Mouse (Mus musculus): ENCODE measurements around the gene Fam149b. TPM values are rescaled to one million over a fixed set of nuclear protein-coding genes. Genes with fewer than 3 reads are reported as not detected.

Fam149b gene
- polyA plus RNA-seq, 1 experiment from 2014 or later, result 12.8 TPM

DNA sequence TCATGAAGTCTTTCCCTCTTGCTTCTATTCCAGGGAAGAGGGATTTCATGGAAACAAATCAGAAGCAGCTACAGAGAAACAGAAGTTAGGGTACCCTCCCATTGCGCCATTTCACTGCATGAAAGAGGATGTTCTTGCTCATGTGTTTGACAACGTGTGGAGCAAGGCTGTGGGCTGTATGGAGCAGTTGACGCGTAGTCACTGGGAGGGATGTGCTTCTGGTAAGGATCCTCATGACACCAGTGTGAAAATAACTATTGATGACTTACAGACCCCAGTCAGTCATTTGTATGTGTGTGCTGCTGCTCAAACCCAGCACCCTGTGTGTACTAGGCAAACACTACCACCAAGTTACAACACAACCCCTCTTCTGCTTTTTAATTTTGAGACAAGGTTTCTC is 15.3 kb downstream of the Fam149b start:
- no peak overlapping the region for H3K27ac ChIP-seq (ENCODE audit: low read depth, low read length)
- no peak for TF ChIP-seq CTCF (IDR thresholded peaks at IDR 0.05; ENCODE audit: low read depth)
- H3K9me3 ChIP-seq (ENCODE audit: control insufficient read depth), result no peaks in the 10 kb centered on the region
- peaks cover 78% of the 10 kb centered on the region for H3K36me3 ChIP-seq (ENCODE audit: control insufficient read depth, insufficient read depth)
- no peak for ATAC-seq
- no peak overlapping the region for H3K9ac ChIP-seq (ENCODE audit: low read depth, low read length)
- no peaks in the 10 kb centered on the region for H3K27me3 ChIP-seq (replicated peaks; ENCODE audit: control insufficient read depth, insufficient read depth, low read length)
- 88% methylated on average over 4 of the region's 4 CpGs for WGBS
- no peaks in the 10 kb centered on the region for H3K4me1 ChIP-seq (replicated peaks; ENCODE audit: control insufficient read depth, insufficient read depth, low read length)
- H3K4me2 ChIP-seq (replicated peaks; ENCODE audit: low read depth), result no peak overlapping the region
- no peak overlapping the region for H3K4me3 ChIP-seq (ENCODE audit: low read depth, low read length)

DNA sequence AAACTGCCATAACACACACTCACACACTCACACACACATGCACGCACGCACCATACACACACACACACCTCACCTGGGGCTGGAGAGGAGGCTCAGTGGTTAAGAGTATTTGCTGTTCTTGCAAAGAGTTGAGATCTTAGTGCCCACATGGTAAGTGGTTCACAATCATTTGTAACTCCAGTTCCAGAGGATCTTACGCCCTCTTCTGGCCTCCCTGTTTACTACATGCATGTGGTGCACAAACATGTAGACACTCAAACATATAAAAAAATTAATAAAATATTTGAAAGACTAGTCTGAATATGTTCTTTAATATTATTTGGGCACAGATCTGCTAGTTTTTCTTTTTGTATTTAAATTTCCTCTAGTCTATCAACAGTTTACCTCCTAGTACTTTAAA is 20.3 kb downstream of the Fam149b start:
- peak; percentile 30 for TF ChIP-seq CTCF (IDR thresholded peaks at IDR 0.05; ENCODE audit: low read depth)
- Histone ChIP-seq H3K4me1 (replicated peaks; ENCODE audit: control insufficient read depth, insufficient read depth, low read length) (no peaks in the 10 kb centered on the region), H3K9ac (ENCODE audit: low read depth, low read length) (no peak overlapping the region), H3K4me2 (replicated peaks; ENCODE audit: low read depth) (no peak overlapping the region), H3K27me3 (replicated peaks; ENCODE audit: control insufficient read depth, insufficient read depth, low read length) (no peaks in the 10 kb centered on the region), H3K4me3 (ENCODE audit: low read depth, low read length) (no peak overlapping the region), H3K9me3 (ENCODE audit: control insufficient read depth) (no peaks in the 10 kb centered on the region), H3K36me3 (ENCODE audit: control insufficient read depth, insufficient read depth) (peaks cover 38% of the 10 kb centered on the region), H3K27ac (ENCODE audit: low read depth, low read length) (no peak overlapping the region)
- ATAC-seq, result no peak
- WGBS, result 96% methylated on average over 3 of the region's 3 CpGs

- Histone ChIP-seq H3K27me3 (replicated peaks; ENCODE audit: control insufficient read depth, insufficient read depth, low read length) (no peaks in the 10 kb centered on the region), H3K9ac (ENCODE audit: low read depth, low read length) (no peak overlapping the region), H3K36me3 (ENCODE audit: control insufficient read depth, insufficient read depth) (peaks cover 25% of the 10 kb centered on the region), H3K9me3 (ENCODE audit: control insufficient read depth) (no peaks in the 10 kb centered on the region), H3K4me2 (replicated peaks; ENCODE audit: low read depth) (no peak overlapping the region), H3K4me3 (ENCODE audit: low read depth, low read length) (no peak overlapping the region), H3K4me1 (replicated peaks; ENCODE audit: control insufficient read depth, insufficient read depth, low read length) (no peaks in the 10 kb centered on the region), H3K27ac (ENCODE audit: low read depth, low read length) (no peak overlapping the region)
- no peak for ATAC-seq
- TF ChIP-seq CTCF (IDR thresholded peaks at IDR 0.05; ENCODE audit: low read depth), result no peak
- WGBS, result 63% methylated on average over 7 of the region's 7 CpGs
These were observed 22.8 kb downstream of the Fam149b start for GRCm38 (mm10) chr14:20370798-20371197.

- Histone ChIP-seq H3K9ac (ENCODE audit: low read depth, low read length) (no peak overlapping the region), H3K4me2 (replicated peaks; ENCODE audit: low read depth) (no peak overlapping the region), H3K27ac (ENCODE audit: low read depth, low read length) (no peak overlapping the region), H3K27me3 (replicated peaks; ENCODE audit: control insufficient read depth, insufficient read depth, low read length) (no peaks in the 10 kb centered on the region), H3K4me1 (replicated peaks; ENCODE audit: control insufficient read depth, insufficient read depth, low read length) (no peaks in the 10 kb centered on the region), H3K36me3 (ENCODE audit: control insufficient read depth, insufficient read depth) (peaks cover 25% of the 10 kb centered on the region), H3K9me3 (ENCODE audit: control insufficient read depth) (no peaks in the 10 kb centered on the region), H3K4me3 (ENCODE audit: low read depth, low read length) (no peak overlapping the region)
- TF ChIP-seq CTCF (IDR thresholded peaks at IDR 0.05; ENCODE audit: low read depth), result no peak
- 77% methylated on average over 1 of the region's 1 CpGs for WGBS
- ATAC-seq, result no peak
These were observed 23.9 kb downstream of the Fam149b start for GRCm38 (mm10) chr14:20371854-20372253.

DNA sequence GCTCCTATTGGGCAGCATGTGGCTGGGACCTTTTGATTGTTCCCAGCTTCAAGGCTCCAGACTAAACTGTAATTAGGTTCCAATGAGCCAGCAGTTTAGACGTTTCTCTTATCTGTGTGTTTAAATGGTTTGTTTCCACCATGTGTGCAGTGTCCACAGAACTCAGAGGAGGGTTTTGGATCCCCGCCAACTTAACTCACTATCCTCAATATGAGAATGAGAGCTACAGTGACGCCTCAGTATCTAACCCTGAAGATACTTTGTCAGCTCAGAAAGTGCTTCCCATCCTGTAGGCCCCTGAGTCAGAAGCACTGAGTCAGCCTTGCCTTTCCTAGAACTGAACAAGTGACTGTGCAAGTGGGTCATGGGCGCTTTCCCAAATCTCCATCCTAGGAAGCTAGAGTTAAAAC is 29.2 kb downstream of the Fam149b start:
- Histone ChIP-seq H3K9me3 (ENCODE audit: control insufficient read depth) (no peaks in the 10 kb centered on the region), H3K27me3 (replicated peaks; ENCODE audit: control insufficient read depth, insufficient read depth, low read length) (no peaks in the 10 kb centered on the region), H3K36me3 (ENCODE audit: control insufficient read depth, insufficient read depth) (peaks cover 27% of the 10 kb centered on the region), H3K4me1 (replicated peaks; ENCODE audit: control insufficient read depth, insufficient read depth, low read length) (no peaks in the 10 kb centered on the region), H3K4me2 (replicated peaks; ENCODE audit: low read depth) (no peak overlapping the region), H3K4me3 (ENCODE audit: low read depth, low read length) (no peak overlapping the region), H3K27ac (ENCODE audit: low read depth, low read length) (no peak overlapping the region), H3K9ac (ENCODE audit: low read depth, low read length) (no peak overlapping the region)
- WGBS, result 54% methylated on average over 4 of the region's 4 CpGs
- TF ChIP-seq CTCF (IDR thresholded peaks at IDR 0.05; ENCODE audit: low read depth), result no peak
- ATAC-seq, result no peak

DNA sequence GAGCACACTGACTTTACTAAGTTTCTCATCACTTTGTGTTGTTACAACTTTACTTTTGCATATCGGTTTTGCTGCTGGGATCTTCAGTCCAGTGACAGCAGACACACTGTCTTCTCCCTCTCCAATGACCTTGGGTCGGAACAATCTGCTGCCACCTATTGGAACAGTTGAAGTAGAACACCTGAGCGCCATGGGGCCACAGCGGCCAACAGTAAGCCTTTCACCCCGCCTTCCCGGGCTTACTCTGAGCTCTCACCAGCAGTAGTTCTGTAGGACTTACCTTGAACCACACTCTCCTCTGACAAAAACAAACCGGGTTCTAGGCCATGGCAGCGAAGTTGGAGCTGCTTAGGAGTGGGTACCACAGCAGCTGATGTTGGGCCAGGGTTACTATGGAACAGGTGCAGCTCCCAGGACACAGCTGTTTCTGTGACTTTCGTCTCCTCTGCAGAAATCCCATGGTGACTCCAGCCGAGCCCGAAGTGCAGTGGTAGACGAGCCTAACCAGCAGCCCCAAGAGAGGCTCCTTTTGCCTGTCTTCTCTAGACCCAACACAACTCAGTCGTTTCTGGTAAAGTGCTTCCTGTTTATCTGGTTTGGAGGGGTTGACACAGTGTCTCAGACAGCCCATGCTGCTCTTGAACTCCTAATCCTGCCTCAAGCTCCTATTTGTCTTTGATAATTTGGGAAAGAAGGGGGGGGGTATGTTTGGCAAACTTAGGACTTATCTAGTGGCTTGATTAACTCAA is 30.5 kb downstream of the Fam149b start:
- peak; percentile 81 for TF ChIP-seq CTCF (IDR thresholded peaks at IDR 0.05; ENCODE audit: low read depth)
- no peaks in the 10 kb centered on the region for H3K4me1 ChIP-seq (replicated peaks; ENCODE audit: control insufficient read depth, insufficient read depth, low read length)
- H3K4me3 ChIP-seq (ENCODE audit: low read depth, low read length), result no peak overlapping the region
- peaks cover 38% of the 10 kb centered on the region for H3K36me3 ChIP-seq (ENCODE audit: control insufficient read depth, insufficient read depth)
- peak overlapping the region; percentile 51 for H3K4me2 ChIP-seq (replicated peaks; ENCODE audit: low read depth)
- peak; percentile 79 for ATAC-seq
- H3K9me3 ChIP-seq (ENCODE audit: control insufficient read depth), result no peaks in the 10 kb centered on the region
- 27% methylated on average over 13 of the region's 13 CpGs for WGBS
- H3K9ac ChIP-seq (ENCODE audit: low read depth, low read length), result no peak overlapping the region
- no peaks in the 10 kb centered on the region for H3K27me3 ChIP-seq (replicated peaks; ENCODE audit: control insufficient read depth, insufficient read depth, low read length)
- no peak overlapping the region for H3K27ac ChIP-seq (ENCODE audit: low read depth, low read length)
